Mouse (Mus musculus) hindbrain, embryonic 13.5 days (tissue): ENCODE results near the gene C1qtnf4. TPM values are rescaled to one million over a fixed set of nuclear protein-coding genes. Genes with fewer than 3 reads are reported as not detected.

Experiments
- ATAC-seq: fragments of 200-750 bp; cut with Nextera tagmentation; 2 replicates; pipeline ENCODE4 v1.8.0; 2017; ENCODE audit warnings: moderate TSS enrichment; ENCODE audit not compliant: low FRiP score
- H3K27ac ChIP-seq: fragments of 300-500 bp; sonication (generic); 2 replicates; pipeline ENCODE4 v1.5.1; 2015; ENCODE audit warnings: inconsistent platforms, mild to moderate bottlenecking, moderate library complexity
- H3K27me3 ChIP-seq: fragments of 300-500 bp; sonication (generic); 2 replicates; pipeline ENCODE4 v1.6.1; 2015; ENCODE audit warnings: mild to moderate bottlenecking, inconsistent platforms
- H3K36me3 ChIP-seq: fragments of 300-500 bp; sonication (generic); 2 replicates; pipeline ENCODE4 v1.6.1; 2015; ENCODE audit warnings: mild to moderate bottlenecking, inconsistent platforms
- H3K4me1 ChIP-seq: fragments of 300-500 bp; sonication (generic); replicated peaks from 2 replicates; pipeline ENCODE4 v1.6.1; 2015; ENCODE audit warnings: inconsistent platforms
- H3K4me2 ChIP-seq: fragments of 300-500 bp; sonication (generic); 2 replicates; pipeline ENCODE4 v1.6.1; 2015; ENCODE audit warnings: inconsistent platforms, mild to moderate bottlenecking, moderate library complexity
- H3K4me3 ChIP-seq: fragments of 300-500 bp; sonication (generic); 2 replicates; pipeline ENCODE4 v1.5.1; 2015; ENCODE audit warnings: mild to moderate bottlenecking, inconsistent platforms
- H3K9ac ChIP-seq: fragments of 300-500 bp; sonication (generic); 2 replicates; pipeline ENCODE4 v1.6.1; 2015; ENCODE audit warnings: mild to moderate bottlenecking, inconsistent platforms
- H3K9me3 ChIP-seq: fragments of 300-500 bp; sonication (generic); 2 replicates; pipeline ENCODE4 v1.6.1; 2016; ENCODE audit warnings: inconsistent platforms
- WGBS: fragments of 180-500 bp; shearing (Covaris S2); methylation state at CpG from one replicate; pipeline ENCODE4 v1.1.7; 2015; 5-methylcytosine and 5-hydroxymethylcytosine counted together
- polyA plus RNA-seq: library from polyadenylated mRNA; unstranded; fragments of >200 nt; fragmentation: Nextera tagmentation; extraction: Ambion mirVana; gene quantifications from 2 replicates; pipeline ENCODE4 v1.2.1, GENCODE M21; 2015

C1qtnf4 gene
- polyA plus RNA-seq: 31.2 and 46.2 TPM in 2 replicates

DNA sequence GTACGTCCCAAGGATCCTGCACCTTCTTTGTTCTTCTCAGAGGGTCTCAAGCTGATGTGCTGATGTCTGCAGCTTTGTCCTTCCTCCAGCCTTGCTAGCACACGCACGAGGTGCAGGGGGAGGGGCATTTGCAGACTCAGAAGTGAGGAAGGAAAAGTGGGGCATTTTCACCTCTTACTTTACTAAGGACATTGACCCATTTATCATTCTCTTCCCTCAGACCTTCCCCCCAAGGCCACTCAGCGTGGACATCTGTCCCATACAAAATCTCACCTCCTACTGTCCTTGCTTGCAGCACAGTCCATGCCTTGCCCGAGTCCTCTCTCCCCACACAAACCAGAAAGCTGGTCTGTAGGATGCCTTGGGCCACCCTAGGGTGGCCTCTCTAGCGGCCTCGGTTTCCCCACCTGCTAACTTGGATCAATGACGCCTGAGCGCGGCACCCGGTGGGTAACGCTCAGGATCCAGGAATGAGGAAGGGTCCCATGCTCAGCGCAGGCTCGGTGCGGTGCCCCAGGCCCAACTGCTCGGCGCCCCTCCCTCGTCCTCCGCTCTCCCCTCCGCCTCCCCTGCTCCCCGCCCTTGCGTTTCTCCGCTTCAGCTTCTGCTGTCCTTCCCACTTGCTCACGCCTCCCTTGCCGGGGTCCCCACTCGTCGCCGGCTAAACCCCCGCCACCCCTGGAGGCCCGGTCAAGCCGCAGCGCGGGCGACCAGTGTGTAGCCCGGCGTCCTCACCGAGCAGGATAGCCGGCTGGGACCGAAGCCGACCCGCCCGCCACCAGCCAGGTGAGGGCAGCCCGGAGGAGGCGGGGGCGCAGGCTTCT lies at the start of gene C1qtnf4:
Gene C1qtnf4 (plus strand): TSS at position 643 of the 824 bp plus-strand sequence.
- under 1% methylated on average over 44 of the region's 45 CpGs for WGBS
- H3K27me3 ChIP-seq: peaks cover 50% of the 10 kb centered on the region
- H3K9ac ChIP-seq: peak within 1 kb of the TSS; percentile 95
- H3K27ac ChIP-seq: peak within 1 kb of the TSS; percentile 94
- H3K4me2 ChIP-seq: peak within 1 kb of the TSS; percentile 79
- peaks cover 4% of the 10 kb centered on the region; the same call in 1 of the 2 replicates for H3K36me3 ChIP-seq
- no peaks in the 10 kb centered on the region for H3K9me3 ChIP-seq
- H3K4me1 ChIP-seq: peaks cover 57% of the 10 kb centered on the region
- H3K4me3 ChIP-seq: peak within 1 kb of the TSS; percentile 70
- ATAC-seq: peak; percentile 82

DNA sequence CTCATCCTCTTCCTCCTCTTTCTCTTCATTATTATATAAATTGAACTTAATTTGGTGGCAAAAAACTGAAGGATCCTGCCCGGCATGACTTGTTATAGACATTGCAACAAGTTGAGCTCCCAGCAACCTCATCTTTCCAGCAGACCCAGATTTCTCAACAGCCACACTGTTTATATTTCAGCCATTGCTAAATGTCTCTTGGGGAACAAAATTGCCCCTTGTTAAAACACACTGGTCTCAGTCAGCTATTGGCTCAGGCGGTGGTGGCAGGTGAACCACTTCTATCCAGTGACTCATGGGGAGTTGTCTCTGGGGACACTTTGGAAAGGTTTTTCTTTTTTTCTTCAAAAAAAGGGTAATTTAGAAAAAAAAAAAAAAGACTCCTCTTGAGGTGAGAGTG lies 47.0 kb upstream of the C1qtnf4 start:
- ATAC-seq: no peak
- H3K4me1 ChIP-seq: no peaks in the 10 kb centered on the region
- no peak overlapping the region for H3K4me2 ChIP-seq
- H3K27ac ChIP-seq: no peak overlapping the region
- WGBS: 96% methylated on average over 2 of the region's 2 CpGs
- no peaks in the 10 kb centered on the region for H3K9me3 ChIP-seq
- H3K4me3 ChIP-seq: no peak overlapping the region
- no peaks in the 10 kb centered on the region for H3K27me3 ChIP-seq
- H3K9ac ChIP-seq: no peak overlapping the region
- no peaks in the 10 kb centered on the region for H3K36me3 ChIP-seq

DNA sequence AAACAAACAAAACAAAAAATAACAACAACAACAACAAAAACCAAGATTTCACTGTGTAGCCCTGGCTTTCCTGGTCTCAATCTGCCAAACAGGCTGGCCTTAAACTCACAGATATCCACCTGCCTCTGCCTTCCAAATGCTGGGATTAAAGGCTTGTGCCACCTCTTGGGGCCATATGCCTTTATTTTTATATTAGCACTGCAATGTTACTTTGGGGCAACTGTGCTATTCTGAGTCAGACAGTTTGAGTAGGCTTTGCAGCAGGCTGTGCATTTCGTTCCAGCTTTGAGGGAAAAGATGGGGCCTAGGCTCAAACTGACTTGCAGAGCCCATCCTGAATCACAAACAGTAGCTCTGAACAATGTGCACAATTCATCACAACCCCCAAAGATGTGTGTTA lies 42.0 kb upstream of the C1qtnf4 start:
- Histone ChIP-seq H3K27me3 (no peaks in the 10 kb centered on the region), H3K36me3 (no peaks in the 10 kb centered on the region), H3K27ac (no peak overlapping the region), H3K4me2 (no peak overlapping the region), H3K9me3 (no peaks in the 10 kb centered on the region), H3K9ac (no peak overlapping the region), H3K4me3 (no peak overlapping the region), H3K4me1 (peaks cover 14% of the 10 kb centered on the region)
- 69% methylated on average over 1 of the region's 1 CpGs for WGBS
- no peak for ATAC-seq

DNA sequence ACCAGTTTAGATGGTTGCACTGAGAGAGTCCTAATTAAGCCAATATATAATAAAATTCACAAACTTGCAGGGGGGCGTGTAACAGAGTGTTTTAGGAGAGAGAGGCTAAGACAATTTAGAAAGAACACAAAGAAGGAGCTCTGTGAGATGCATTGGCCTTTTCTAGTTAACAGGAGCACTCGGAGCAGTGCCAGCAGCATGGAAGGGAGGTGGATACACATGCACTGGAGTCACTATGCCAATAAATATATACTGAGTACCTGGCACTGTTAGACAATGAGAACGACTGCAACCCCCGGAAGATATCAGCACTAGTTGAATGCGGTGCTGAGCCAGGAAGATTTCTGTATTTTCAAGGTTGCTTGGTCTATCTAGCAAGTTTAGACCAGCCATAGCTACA lies 41.4 kb upstream of the C1qtnf4 start:
- H3K27me3 ChIP-seq: no peaks in the 10 kb centered on the region
- no peak overlapping the region for H3K4me3 ChIP-seq
- no peak overlapping the region for H3K4me2 ChIP-seq
- no peaks in the 10 kb centered on the region for H3K9me3 ChIP-seq
- no peak overlapping the region for H3K27ac ChIP-seq
- no peak for ATAC-seq
- H3K36me3 ChIP-seq: no peaks in the 10 kb centered on the region
- peaks cover 19% of the 10 kb centered on the region for H3K4me1 ChIP-seq
- no peak overlapping the region for H3K9ac ChIP-seq
- WGBS: 81% methylated on average over 5 of the region's 5 CpGs

DNA sequence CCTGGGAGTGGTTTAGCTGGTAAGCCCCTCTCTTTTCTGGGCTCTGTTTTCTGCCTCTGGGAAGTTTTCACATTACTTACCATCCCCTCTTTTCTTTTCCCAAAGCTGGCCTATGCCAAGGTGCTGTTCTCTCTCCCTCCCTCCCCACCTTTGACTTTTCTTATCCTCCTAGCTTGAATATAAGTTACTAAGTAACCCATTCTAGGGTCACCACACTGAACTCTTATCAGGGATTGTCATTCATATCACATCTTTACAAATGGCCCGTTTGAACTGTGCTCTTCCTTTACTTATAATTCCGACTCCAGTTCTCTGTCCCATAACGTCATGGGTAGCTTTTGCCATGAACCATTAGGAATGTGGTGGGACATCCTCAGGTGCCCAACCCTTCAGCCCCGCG lies 40.4 kb upstream of the C1qtnf4 start:
- Histone ChIP-seq H3K4me3 (no peak overlapping the region), H3K27ac (no peak overlapping the region), H3K4me2 (no peak overlapping the region), H3K9me3 (no peaks in the 10 kb centered on the region), H3K9ac (no peak overlapping the region), H3K36me3 (peaks cover 2% of the 10 kb centered on the region), H3K27me3 (no peaks in the 10 kb centered on the region), H3K4me1 (peaks cover 26% of the 10 kb centered on the region)
- no peak for ATAC-seq
- 84% methylated on average over 5 of the region's 5 CpGs for WGBS

DNA sequence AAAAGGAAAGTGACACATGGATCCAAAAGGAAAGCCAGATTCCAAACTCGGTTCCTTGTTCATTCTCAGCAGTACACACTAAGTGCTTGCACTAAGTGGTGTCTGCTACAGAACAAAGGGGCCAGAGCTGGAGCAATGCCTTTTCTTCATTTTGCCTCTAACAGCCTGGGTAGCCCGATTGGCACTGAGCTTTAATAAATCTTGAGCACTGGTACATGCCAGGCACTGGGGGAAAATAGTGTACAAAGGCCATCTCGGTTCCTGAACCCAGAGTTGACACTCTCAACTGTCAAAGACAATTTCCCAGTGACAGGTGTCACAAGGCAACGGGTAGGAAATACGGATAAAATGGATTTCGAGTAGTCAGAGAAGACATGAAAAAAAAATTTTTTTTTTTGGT lies 39.5 kb upstream of the C1qtnf4 start:
- Histone ChIP-seq H3K27me3 (no peaks in the 10 kb centered on the region), H3K4me1 (peaks cover 30% of the 10 kb centered on the region), H3K4me2 (peak overlapping the region; percentile 65), H3K9ac (peak overlapping the region; percentile 87), H3K27ac (peak overlapping the region; percentile 92), H3K36me3 (peaks cover 11% of the 10 kb centered on the region), H3K9me3 (no peaks in the 10 kb centered on the region), H3K4me3 (peak overlapping the region; percentile 63)
- WGBS: 51% methylated on average over 6 of the region's 6 CpGs
- ATAC-seq: no peak

DNA sequence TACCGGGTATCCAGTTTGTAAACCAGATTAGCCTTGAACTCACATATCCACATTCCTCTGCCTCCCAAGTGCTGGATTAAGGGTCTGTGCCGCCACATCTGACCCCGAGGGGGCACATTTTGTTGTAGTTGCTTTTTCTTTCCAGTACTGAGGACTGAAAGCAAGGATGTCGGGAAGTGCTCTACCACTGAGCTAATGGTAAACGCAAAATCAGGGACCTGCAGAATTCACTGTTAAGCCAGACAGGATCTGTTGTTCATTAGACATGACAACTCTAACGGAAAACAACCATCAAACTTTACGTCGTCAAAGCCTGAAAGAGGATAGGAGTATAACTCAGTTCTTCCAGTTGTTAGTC lies 39.1 kb upstream of the C1qtnf4 start:
- 3% methylated on average over 8 of the region's 8 CpGs for WGBS
- ATAC-seq: peak; percentile 76

DNA sequence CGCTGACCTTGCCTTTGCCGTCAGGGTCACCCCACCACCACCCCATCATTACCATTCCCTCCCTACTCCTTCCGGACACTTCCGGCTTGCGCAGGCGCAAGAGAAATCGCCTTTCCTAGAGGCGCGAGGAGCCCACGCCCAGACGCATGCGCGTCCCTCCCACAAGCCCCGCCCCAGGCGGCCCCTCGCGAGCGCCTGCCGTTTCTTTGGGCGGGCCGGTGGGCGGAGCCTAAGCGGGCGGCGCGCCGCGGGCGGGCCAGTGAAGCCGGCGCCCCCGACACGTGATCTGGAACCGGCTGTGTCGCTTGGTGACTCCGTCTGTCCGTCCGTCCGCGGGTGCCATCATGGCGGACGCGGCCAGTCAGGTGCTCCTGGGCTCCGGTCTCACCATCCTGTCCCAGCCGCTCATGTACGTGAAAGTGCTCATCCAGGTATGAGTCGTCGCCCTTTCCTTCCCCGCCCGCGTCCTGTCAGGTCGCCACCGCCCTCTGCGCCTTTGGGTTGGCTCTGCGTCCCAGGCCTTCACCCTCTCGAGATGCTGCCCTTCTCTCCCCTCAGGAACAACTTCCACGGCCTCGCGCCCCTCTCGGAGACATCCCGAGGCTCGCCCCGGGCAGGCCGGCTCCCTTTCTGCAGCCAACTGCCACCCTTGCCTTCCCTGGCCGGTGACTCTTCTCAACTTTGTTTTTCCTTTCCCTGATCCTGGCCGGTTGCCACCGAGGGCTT lies 38.5 kb upstream of the C1qtnf4 start, which contains the start of gene Mtch2:
Gene Mtch2 (plus strand): TSS at position 201 of the 726 bp plus-strand sequence.
- Histone ChIP-seq H3K9me3 (no peaks in the 10 kb centered on the region), H3K4me3 (peak within 1 kb of the TSS; percentile 63), H3K36me3 (peaks cover 20% of the 10 kb centered on the region), H3K4me2 (peak within 1 kb of the TSS; percentile 65), H3K4me1 (peaks cover 30% of the 10 kb centered on the region), H3K27ac (peak within 1 kb of the TSS; percentile 92), H3K27me3 (no peaks in the 10 kb centered on the region), H3K9ac (peak within 1 kb of the TSS; percentile 87)
- under 1% methylated on average over 66 of the region's 67 CpGs for WGBS
- ATAC-seq: peak; percentile 97

More for the DNA sequence above, 39.1 kb upstream of the C1qtnf4 start:
- no peaks in the 10 kb centered on the region for H3K9me3 ChIP-seq
- H3K4me2 ChIP-seq: peak overlapping the region; percentile 65
- H3K27me3 ChIP-seq: no peaks in the 10 kb centered on the region
- peaks cover 30% of the 10 kb centered on the region for H3K4me1 ChIP-seq
- peak overlapping the region; percentile 63 for H3K4me3 ChIP-seq
- peaks cover 15% of the 10 kb centered on the region for H3K36me3 ChIP-seq
- peak overlapping the region; percentile 92 for H3K27ac ChIP-seq
- H3K9ac ChIP-seq: peak overlapping the region; percentile 87

DNA sequence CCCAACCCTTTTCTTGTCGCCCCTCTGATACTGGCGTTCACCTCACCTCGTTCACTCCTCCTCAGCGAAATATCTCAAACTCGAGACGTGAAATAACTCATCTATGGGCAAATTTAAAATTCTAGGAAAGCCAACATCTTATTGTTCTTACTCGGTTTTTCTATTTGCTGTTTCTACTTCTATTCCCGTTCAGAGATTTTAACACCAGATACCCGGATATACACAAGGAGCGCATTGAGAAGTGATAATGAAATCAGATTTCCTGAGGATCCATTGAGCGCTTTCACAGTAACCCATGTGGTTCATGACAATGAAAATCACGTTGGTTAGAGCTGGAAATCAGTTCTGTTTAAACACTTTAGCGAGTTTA lies 38.0 kb upstream of the C1qtnf4 start:
- H3K27ac ChIP-seq: peak overlapping the region; percentile 92
- H3K9me3 ChIP-seq: no peaks in the 10 kb centered on the region
- under 1% methylated on average over 13 of the region's 13 CpGs for WGBS
- peaks cover 30% of the 10 kb centered on the region for H3K4me1 ChIP-seq
- peaks cover 25% of the 10 kb centered on the region for H3K36me3 ChIP-seq
- H3K4me2 ChIP-seq: peak overlapping the region; percentile 65
- no peak for ATAC-seq
- peak overlapping the region; percentile 63 for H3K4me3 ChIP-seq
- peak overlapping the region; percentile 87 for H3K9ac ChIP-seq
- H3K27me3 ChIP-seq: no peaks in the 10 kb centered on the region

DNA sequence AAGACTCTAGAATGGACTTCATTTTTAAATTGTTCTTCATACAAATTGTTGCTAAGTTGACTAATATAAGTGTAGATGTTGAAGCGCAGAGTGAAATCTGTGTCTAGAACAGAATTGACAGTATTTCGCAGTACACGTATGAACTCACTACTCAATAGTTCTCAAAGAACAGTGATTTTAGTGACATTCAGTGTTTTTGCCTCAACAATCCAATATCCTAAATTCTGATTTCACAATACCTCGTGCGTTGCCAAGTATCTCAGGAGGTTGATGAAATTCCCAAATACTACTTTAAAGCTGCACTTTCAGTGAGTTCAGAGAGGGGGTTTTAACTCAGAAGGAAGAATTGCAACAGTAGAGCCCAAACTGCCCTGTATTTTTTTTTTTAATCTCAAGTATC lies 37.3 kb upstream of the C1qtnf4 start:
- Histone ChIP-seq H3K27ac (peak overlapping the region; percentile 92), H3K36me3 (peaks cover 31% of the 10 kb centered on the region), H3K9ac (peak overlapping the region; percentile 87), H3K4me3 (peak overlapping the region; percentile 63), H3K9me3 (no peaks in the 10 kb centered on the region), H3K27me3 (no peaks in the 10 kb centered on the region), H3K4me2 (peak overlapping the region; percentile 65), H3K4me1 (peaks cover 30% of the 10 kb centered on the region)
- no peak for ATAC-seq
- WGBS: 89% methylated on average over 5 of the region's 5 CpGs

DNA sequence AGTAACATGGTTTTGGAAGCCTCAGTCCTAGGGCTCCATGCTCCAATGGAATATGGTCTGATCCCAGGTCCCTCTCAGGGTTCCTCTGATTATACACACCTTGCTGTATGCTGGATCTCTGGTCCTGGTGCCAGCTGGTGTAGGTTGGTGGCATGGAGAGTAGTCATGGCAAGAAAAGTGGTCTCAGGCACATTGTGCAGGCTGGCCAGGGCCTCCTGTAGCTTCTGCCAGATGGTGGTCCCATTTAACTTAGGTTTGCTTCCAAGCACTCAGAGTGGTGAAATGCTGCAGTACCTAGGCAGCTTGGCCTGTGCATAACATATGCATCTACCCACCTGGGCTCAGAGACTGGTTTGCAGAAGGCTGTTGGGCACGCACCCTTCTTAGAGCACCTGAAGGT lies 35.3 kb upstream of the C1qtnf4 start:
- no peak for ATAC-seq

DNA sequence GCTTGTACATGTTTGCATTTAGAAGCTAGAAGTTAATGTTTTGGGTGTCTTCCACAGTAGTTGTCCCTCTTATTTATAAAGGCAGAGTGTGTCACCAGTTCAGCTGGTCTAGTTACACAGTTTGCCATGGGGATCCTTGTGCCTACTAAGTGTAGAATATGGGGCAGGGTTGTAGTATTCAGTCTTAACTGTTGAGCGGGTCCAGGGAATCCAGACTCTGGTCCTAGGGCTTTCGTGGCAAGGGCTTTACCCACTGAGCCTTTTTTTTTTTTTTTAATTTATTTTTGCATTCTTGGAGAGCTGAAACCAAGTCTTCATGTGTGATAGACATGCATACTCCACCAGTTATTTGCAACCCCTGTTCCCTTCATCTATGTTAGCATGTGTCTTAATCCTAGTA lies 24.2 kb upstream of the C1qtnf4 start:
- no peaks in the 10 kb centered on the region for H3K27me3 ChIP-seq
- WGBS: 98% methylated on average over 2 of the region's 2 CpGs
- H3K4me2 ChIP-seq: no peak overlapping the region
- H3K9ac ChIP-seq: no peak overlapping the region
- H3K4me1 ChIP-seq: no peaks in the 10 kb centered on the region
- peaks cover 79% of the 10 kb centered on the region for H3K36me3 ChIP-seq
- ATAC-seq: no peak
- H3K27ac ChIP-seq: no peak overlapping the region
- H3K9me3 ChIP-seq: no peaks in the 10 kb centered on the region
- H3K4me3 ChIP-seq: no peak overlapping the region

More for the DNA sequence above, 35.3 kb upstream of the C1qtnf4 start:
- H3K27me3 ChIP-seq: no peaks in the 10 kb centered on the region
- H3K9me3 ChIP-seq: no peaks in the 10 kb centered on the region
- no peak overlapping the region for H3K4me2 ChIP-seq
- H3K4me3 ChIP-seq: no peak overlapping the region
- WGBS: 100% methylated on average over 1 of the region's 1 CpGs
- H3K27ac ChIP-seq: no peak overlapping the region
- peaks cover 48% of the 10 kb centered on the region for H3K36me3 ChIP-seq
- no peak overlapping the region for H3K9ac ChIP-seq
- H3K4me1 ChIP-seq: peaks cover 30% of the 10 kb centered on the region
